Mouse (Mus musculus): ENCODE data around the gene Spn. TPM values are rescaled to one million over a fixed set of nuclear protein-coding genes. Genes with fewer than 3 reads are reported as not detected.
"Not testable (repeated sequence)": the region's sequence is repeated elsewhere in the genome, so short reads cannot be mapped to it uniquely, and the experiment has no call there.

Spn gene
- polyA plus RNA-seq, 1 experiment from 2014 or later: not detected

DNA sequence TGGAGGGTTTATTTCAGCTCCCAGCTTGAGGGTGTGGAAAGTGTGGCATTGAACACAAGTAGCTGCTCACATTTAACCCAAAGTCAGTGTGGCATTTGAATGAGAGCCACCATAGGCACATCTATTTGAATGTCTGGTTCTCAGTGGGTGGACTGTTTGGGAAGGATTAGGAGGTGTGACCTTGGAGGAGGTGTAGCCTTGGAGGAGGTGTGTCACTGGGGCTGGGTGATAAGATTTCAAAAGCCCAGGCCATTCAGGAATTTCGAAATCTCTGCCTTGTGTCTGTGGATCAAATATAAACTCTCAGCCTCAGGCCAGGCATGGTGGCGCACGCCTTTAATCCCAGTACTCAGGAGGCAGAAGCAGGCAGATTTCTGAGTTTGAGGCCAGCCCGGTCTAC lies 38.7 kb downstream of the Spn start:
- Histone ChIP-seq H3K9me3 (no peaks in the 10 kb centered on the region), H3K4me2 (replicated peaks) (no peak overlapping the region), H3K36me3 (no peaks in the 10 kb centered on the region), H3K27me3 (no peaks in the 10 kb centered on the region), H3K4me3 (no peak overlapping the region), H3K9ac (replicated peaks) (no peak overlapping the region), H3K4me1 (0 out of 2 replicates have a peak, but pooled peaks cover 1% of the 10 kb centered on the region), H3K27ac (replicated peaks) (no peak overlapping the region)
- no peak for ATAC-seq (replicated peaks)
- 88% methylated on average over 4 of the region's 4 CpGs for WGBS

DNA sequence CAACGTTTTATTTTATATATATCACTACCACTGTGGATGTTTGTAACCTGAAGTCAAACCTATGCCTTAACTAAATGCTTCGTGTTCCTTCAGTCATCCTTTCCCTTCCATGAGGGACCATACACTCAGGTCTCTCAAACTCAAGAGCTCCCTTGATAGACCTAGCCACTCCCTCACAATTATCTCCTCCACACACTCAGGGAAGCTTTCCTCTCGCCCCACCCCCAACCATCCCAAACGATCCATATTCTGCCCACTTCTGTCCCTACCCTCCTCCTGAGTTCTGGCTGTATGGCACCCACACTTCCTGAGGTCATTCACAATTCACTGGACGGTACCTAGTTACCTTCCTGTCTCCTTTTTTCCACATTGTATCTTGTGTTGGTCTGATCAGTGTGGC lies 39.1 kb downstream of the Spn start:
- no peak for ATAC-seq (replicated peaks)
- Histone ChIP-seq H3K4me1 (no peaks in the 10 kb centered on the region), H3K27me3 (no peaks in the 10 kb centered on the region), H3K27ac (replicated peaks) (no peak overlapping the region), H3K4me2 (replicated peaks) (no peak overlapping the region), H3K4me3 (no peak overlapping the region), H3K9me3 (no peaks in the 10 kb centered on the region), H3K9ac (replicated peaks) (no peak overlapping the region), H3K36me3 (no peaks in the 10 kb centered on the region)
- 85% methylated on average over 5 of the region's 5 CpGs for WGBS

DNA sequence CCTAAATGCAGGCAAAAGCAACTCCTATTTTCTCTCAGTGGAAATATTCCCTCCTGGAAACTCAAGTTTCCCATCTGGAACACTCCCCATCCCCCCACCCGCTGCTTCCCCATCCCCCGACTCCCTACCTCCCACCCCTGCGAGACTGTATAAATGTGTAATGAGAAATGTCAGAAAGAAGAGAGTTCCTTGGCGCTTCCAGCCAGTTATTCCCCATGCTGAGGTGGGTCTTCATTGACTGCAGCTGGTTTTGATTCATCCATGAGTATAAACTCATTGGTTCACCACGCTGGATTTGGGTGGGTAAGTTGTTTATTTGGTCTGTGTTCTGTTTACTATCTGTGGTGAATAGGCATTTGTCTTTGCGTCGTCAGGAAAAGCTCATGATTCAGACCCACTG lies 41.2 kb downstream of the Spn start:
- Histone ChIP-seq H3K4me1 (no peaks in the 10 kb centered on the region), H3K4me2 (replicated peaks) (no peak overlapping the region), H3K9me3 (no peaks in the 10 kb centered on the region), H3K4me3 (no peak overlapping the region), H3K36me3 (no peaks in the 10 kb centered on the region), H3K9ac (replicated peaks) (no peak overlapping the region), H3K27me3 (no peaks in the 10 kb centered on the region), H3K27ac (replicated peaks) (no peak overlapping the region)
- ATAC-seq (replicated peaks): no peak
- 78% methylated on average over 7 of the region's 7 CpGs for WGBS

DNA sequence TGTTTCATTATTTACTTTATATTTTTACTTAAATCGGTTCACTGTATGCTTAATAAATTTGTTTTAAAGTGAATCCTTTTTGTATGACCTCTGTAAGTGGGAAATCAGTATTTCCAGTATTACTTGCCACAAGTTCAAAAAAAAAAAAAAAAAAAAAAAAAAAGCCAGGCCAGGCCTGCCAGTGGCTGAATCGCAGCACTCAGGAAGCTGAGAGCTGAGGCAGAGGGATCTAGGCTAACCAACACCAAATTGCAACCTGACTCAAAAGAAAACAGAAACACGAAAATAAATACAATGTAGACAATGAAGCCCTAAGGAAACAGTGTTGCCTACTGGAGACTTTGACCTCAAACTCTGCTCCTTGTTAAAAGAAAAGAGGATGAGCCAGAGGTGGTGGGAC lies 43.7 kb downstream of the Spn start:
- WGBS: 79% methylated on average over 3 of the region's 3 CpGs
- Histone ChIP-seq H3K27ac (replicated peaks) (no peak overlapping the region), H3K4me1 (peaks cover 3% of the 10 kb centered on the region), H3K4me3 (no peak overlapping the region), H3K36me3 (no peaks in the 10 kb centered on the region), H3K9me3 (no peaks in the 10 kb centered on the region), H3K9ac (replicated peaks) (no peak overlapping the region), H3K27me3 (no peaks in the 10 kb centered on the region), H3K4me2 (replicated peaks) (no peak overlapping the region)
- ATAC-seq (replicated peaks): no peak

DNA sequence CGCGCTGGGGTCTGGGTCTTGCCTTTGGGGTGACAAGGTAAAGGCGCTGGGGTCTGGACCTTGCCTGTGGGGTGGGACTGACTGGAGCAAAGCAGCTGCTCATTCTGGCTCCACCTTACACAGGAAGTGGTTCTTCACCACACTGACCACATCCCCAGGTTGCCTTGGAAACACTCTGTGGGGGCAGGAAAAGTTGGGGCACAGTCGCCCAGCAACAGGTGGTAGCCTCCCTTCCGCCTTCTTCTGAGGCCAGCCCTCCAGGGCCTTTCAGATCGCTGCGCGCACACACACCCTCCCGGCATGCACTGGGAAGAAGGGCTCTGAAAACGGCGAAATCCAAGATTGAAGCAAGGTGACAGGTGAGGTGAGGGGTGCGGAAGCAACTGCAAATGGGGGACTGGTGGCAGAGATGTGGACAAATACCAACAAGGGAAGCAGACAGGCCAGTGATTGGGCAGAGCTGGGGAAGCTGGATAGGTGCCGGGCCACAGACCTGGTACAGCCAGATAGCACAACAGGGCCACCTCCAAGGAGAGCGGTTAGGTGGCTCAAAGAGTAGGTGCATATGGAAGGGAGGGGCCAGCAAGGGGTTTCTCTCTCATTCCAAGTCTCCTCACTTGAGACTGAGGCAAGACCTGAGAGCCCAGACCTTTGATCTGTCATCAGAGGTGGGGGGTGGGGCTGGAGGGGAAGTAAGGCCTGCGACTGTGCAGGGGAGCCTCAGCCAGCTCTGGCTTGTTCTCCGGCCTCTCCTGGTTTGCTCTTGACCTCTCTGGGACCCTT lies 46.3 kb downstream of the Spn start, which contains the start of gene AI467606:
AI467606 (plus strand) TSS at position 246 of the 783 bp plus-strand sequence.
- Histone ChIP-seq H3K27me3 (no peaks in the 10 kb centered on the region), H3K36me3 (no peaks in the 10 kb centered on the region), H3K27ac (replicated peaks) (no peak within 1 kb of the TSS), H3K4me2 (replicated peaks) (no peak within 1 kb of the TSS), H3K4me1 (peaks cover 5% of the 10 kb centered on the region), H3K9ac (replicated peaks) (no peak within 1 kb of the TSS), H3K4me3 (no peak within 1 kb of the TSS), H3K9me3 (no peaks in the 10 kb centered on the region)
- WGBS: 77% methylated on average over 16 of the region's 16 CpGs
- no peak for ATAC-seq (replicated peaks)

DNA sequence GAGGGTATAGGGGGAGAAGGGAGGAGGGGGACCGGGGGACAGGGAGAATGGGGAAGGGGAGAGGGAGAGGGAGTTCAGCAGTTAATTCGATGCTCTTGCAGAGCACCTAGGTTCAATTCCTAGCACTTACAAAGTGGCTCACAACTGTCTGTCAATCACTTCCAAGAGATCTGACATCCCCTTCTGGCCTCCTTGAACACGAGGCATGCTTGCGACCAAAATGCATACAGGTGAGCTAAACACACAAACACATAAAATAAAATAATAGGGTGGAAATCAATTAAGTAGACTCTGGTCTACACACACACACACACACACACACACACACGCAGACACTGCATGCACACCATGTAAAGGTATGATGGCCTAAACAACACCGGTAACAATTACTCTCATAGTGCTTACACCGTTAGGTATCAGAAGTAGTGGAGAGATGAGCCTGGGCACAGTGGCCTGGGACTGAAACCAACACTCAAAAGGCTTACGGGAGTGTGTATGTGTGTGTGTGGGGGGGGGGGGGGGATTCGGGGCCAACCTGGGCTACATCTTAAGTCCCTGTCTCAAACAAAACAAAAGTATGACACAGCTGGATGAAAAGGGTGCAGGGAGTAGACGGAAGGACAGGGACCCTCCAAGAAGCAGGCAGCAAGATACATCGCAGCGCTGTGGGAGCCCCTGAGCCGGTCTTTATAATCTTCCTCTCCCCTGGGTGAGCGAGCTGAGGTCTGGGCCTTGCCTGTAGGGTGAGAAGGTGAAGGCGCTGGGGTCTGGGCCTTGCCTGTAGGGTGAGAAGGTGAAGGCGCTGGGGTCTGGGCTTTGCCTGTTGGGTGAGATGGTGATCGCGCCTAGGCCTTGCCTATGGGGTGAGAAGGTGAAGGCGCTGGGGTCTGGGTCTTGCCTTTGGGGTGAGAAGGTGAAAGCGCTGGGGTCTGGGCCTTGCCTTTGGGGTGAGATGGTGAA lies 47.2 kb downstream of the Spn start:
- 88% methylated on average over 20 of the region's 20 CpGs for WGBS

DNA sequence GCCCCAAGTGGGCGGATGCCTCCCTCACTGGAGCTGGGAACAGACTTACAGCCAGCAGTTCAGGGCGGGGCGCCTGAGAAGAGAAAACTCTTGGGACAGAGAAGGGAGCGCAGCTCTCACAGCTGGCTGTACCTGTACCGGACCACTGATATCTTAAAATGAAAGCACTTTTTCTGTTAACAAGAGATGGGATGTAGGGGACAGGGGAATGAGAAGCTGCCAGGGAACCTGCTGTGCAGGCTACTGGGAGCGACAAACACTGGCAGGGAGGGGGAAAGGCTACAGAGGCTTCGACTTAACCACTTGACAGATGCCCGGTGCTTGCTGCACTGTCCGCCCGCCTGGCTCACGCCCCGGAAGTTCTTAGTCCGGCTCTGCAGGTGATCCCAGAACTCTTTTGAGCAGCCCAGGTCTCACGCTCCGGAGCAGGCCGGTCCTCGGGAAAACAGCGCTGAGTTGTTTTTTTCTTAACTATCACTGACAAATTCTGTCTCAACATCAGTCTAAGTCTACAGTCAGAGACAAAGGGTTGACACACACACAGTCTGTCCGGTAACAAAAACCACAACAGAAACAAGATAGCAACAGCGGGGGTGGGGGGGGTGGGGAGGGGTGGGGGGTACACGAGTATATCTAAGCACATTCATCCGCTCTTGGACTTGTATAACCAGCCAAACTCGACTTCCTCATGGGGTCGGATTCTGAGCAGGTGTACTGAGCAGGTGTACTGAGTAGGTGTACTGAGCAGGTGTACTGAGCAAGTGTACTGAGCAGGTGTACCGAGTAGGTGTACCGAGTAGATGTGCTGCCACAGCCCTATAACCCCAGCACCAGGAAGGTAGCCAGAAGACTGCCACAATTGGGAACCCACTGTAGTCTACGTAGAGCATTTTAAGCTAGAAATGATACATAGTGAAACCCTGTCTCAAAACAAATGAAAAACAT lies 48.5 kb downstream of the Spn start:
- Histone ChIP-seq H3K4me1 (peaks cover 5% of the 10 kb centered on the region), H3K4me3 (0 out of 2 replicates have a peak overlapping the region, but pooled peaks have one; percentile 9), H3K9me3 (no peaks in the 10 kb centered on the region), H3K36me3 (no peaks in the 10 kb centered on the region), H3K27me3 (no peaks in the 10 kb centered on the region), H3K9ac (replicated peaks) (no peak overlapping the region), H3K4me2 (replicated peaks) (peak overlapping the region; percentile 35), H3K27ac (replicated peaks) (no peak overlapping the region)
- ATAC-seq (replicated peaks): no peak
- 21% methylated on average over 27 of the region's 27 CpGs for WGBS

More for the DNA sequence above, 47.2 kb downstream of the Spn start:
- Histone ChIP-seq H3K27me3 (no peaks in the 10 kb centered on the region), H3K27ac (replicated peaks) (no peak overlapping the region), H3K9ac (replicated peaks) (no peak overlapping the region), H3K4me3 (no peak overlapping the region), H3K9me3 (no peaks in the 10 kb centered on the region), H3K4me1 (peaks cover 5% of the 10 kb centered on the region), H3K36me3 (no peaks in the 10 kb centered on the region), H3K4me2 (replicated peaks) (no peak overlapping the region)
- no peak for ATAC-seq (replicated peaks)

DNA sequence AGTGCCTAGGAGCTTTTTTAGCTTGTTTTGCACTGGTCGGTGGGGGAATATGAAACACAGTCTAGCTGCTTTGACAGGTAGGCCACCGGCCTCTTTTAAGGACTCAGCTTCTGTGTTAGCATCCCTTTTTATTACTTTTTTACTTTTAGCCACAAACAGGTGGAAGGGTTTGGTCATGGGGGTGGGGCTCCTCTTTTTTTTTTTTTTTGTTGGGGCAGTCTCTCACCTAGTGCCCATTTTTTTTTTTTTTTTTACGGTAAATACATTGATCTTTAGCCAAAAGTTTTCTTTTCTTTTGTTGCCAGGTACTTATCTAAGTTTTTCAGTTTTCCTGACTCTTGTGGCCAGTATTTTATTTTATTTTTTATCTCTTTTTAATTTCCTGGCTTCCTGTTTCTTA lies 49.5 kb downstream of the Spn start:
- 81% methylated on average over 3 of the region's 3 CpGs for WGBS
- H3K27ac ChIP-seq (replicated peaks): no peak overlapping the region
- no peaks in the 10 kb centered on the region for H3K27me3 ChIP-seq
- no peak overlapping the region for H3K4me2 ChIP-seq (replicated peaks)
- H3K9ac ChIP-seq (replicated peaks): no peak overlapping the region
- no peaks in the 10 kb centered on the region for H3K36me3 ChIP-seq
- H3K4me3 ChIP-seq: no peak overlapping the region
- peaks cover 5% of the 10 kb centered on the region for H3K4me1 ChIP-seq
- ATAC-seq (replicated peaks): no peak
- H3K9me3 ChIP-seq: no peaks in the 10 kb centered on the region

DNA sequence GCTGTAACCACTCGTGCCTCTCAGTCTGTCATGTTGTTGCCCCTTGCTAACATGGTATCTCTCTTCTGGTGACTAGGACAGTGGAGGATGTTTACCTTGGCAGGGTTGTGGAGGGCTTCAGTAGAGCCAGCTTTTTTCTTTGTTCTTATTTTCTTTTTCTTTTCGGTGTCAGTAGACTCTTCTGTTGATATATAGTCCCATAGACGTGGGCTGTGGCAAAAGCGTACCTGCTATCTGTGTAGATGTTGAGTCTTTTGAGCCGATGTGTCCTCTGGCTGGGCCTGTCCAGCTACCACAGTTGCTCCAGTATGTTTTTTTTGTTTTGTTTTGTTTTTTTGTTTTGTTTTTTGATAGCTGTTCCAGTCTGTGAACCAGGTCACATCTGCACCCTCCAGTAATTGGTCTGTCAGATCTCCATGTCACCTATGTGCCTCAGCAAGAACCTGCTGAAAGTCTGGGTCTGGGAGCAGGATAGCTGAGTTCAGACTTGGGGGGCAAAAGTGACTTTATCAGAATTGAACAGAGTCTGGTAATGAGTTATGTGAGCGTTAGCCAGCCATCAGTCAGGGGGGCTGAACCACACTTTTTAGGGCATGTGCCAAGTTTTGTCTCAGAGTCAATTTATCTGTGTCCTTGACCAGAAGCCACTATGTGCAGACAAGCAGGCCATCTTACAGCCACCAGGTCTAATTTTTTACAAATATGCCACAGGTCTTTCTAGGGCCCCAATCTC lies 50.2 kb downstream of the Spn start, which contains the start of gene Zg16:
Zg16 (minus strand) TSS at position 51 of the 733 bp plus-strand sequence.
- ATAC-seq (replicated peaks); H3K4me2 ChIP-seq (replicated peaks); H3K9ac ChIP-seq (replicated peaks); H3K27ac ChIP-seq (replicated peaks); H3K27me3 ChIP-seq; H3K4me1 ChIP-seq; H3K9me3 ChIP-seq; H3K36me3 ChIP-seq; H3K4me3 ChIP-seq: not testable (repeated sequence)
- WGBS: 80% methylated on average over 6 of the region's 6 CpGs

DNA sequence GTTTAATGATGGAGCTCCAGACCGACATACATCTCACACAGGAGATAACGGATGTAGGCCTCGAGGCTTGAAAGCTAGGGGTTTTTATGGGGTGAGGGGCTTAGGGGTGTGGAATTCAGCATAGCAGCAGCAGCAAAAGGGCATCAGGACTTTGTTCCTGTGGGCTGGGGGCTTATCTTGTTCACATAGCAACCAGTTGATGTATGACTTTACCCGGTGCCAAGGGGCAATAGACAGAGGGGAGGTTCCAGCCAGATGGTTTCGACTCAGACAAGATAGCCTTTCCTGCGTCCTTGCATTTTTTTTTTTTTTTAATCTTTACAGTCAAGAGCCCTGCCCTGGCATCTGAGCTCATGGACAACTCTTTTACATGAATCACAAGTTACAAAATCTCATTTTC lies 51.9 kb downstream of the Spn start:
- H3K27ac ChIP-seq (replicated peaks); H3K4me2 ChIP-seq (replicated peaks); H3K9ac ChIP-seq (replicated peaks); H3K4me1 ChIP-seq; H3K9me3 ChIP-seq; ATAC-seq (replicated peaks); H3K4me3 ChIP-seq; H3K27me3 ChIP-seq; H3K36me3 ChIP-seq: not testable (repeated sequence)
- WGBS: 80% methylated on average over 6 of the region's 6 CpGs

DNA sequence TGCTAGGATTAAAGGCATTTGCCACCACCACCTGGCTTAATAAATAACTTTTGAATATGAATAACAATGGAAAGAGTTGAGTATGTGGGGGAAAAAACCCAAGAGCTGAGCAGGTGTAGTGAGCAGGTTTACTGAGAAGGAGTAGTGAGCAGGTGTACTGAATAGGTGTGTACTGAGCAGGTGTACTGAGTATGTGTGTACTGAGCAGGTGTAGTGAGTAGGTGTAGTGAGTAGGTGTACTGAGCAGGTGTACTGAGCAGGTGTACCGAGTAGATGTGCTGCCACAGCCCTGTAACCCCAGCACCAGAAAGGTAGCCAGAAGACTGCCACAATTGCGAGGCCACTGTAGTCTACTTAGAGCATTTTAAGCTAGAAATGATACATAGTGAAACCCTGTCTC lies 52.8 kb downstream of the Spn start:
- no peaks in the 10 kb centered on the region for H3K27me3 ChIP-seq
- H3K9ac ChIP-seq (replicated peaks): no peak overlapping the region
- no peak overlapping the region for H3K4me3 ChIP-seq
- no peaks in the 10 kb centered on the region for H3K36me3 ChIP-seq
- 79% methylated on average over 2 of the region's 2 CpGs for WGBS
- H3K4me1 ChIP-seq: peaks cover 5% of the 10 kb centered on the region
- ATAC-seq (replicated peaks): no peak
- no peak overlapping the region for H3K27ac ChIP-seq (replicated peaks)
- no peak overlapping the region for H3K4me2 ChIP-seq (replicated peaks)
- H3K9me3 ChIP-seq: no peaks in the 10 kb centered on the region

Measured in forebrain, embryonic 15.5 days (tissue).